Mouse (Mus musculus): ENCODE measurements around the gene Tenm1. TPM values are rescaled to one million over a fixed set of nuclear protein-coding genes. Genes with fewer than 3 reads are reported as not detected.

The Tenm1 gene
- total RNA-seq, 2 experiments from 2014 or later, result 0.25 to 0.40 TPM

- no peak for DNase-seq
Observed at GRCm38 (mm10) chrX:42781566-42781965, 647.4 kb downstream of the Tenm1 start.

- no peak for DNase-seq
Observed at GRCm38 (mm10) chrX:42718078-42718785, 710.7 kb downstream of the Tenm1 start.

GRCm38 (mm10) chrX:42700291-42700690 is 728.6 kb downstream of the Tenm1 start:
- DNase-seq, result no peak

- no peak for DNase-seq
Observed at GRCm38 (mm10) chrX:42647131-42647530, 781.8 kb downstream of the Tenm1 start.

GRCm38 (mm10) chrX:42580521-42580920 is 848.4 kb downstream of the Tenm1 start:
- DNase-seq, result no peak

GRCm38 (mm10) chrX:42558683-42559082 is 870.2 kb downstream of the Tenm1 start:
- DNase-seq, result no peak

- peak; percentile 24 for DNase-seq
Observed at GRCm38 (mm10) chrX:42557284-42557683, 871.6 kb downstream of the Tenm1 start.

GRCm38 (mm10) chrX:42548513-42548912 is 880.4 kb downstream of the Tenm1 start:
- no peak for DNase-seq

GRCm38 (mm10) chrX:42545076-42545475 is 883.9 kb downstream of the Tenm1 start:
- no peak for DNase-seq

- peak; percentile 58 for DNase-seq
Observed at GRCm38 (mm10) chrX:42540756-42541053, 888.2 kb downstream of the Tenm1 start.

GRCm38 (mm10) chrX:42540030-42540755 is 888.7 kb downstream of the Tenm1 start:
- DNase-seq, result no peak

- no peak for DNase-seq
Observed at GRCm38 (mm10) chrX:42530703-42531102, 898.2 kb downstream of the Tenm1 start.

GRCm38 (mm10) chrX:42522868-42523267 is 906.1 kb downstream of the Tenm1 start:
- DNase-seq, result no peak

- no peak for DNase-seq
Observed at GRCm38 (mm10) chrX:42512567-42512966, 916.4 kb downstream of the Tenm1 start.

- DNase-seq, result no peak
Observed at GRCm38 (mm10) chrX:42511105-42511504, 917.8 kb downstream of the Tenm1 start.

GRCm38 (mm10) chrX:42502291-42503043 is 926.5 kb downstream of the Tenm1 start, which contains the start of gene Sh2d1a:
Sh2d1a (plus strand) TSS chrX:42502453.
- no peak for DNase-seq

- no peak for DNase-seq
Observed at GRCm38 (mm10) chrX:42500538-42500937, 928.4 kb downstream of the Tenm1 start.

- DNase-seq, result no peak
Observed at GRCm38 (mm10) chrX:42490336-42490735, 938.6 kb downstream of the Tenm1 start.

GRCm38 (mm10) chrX:42489446-42489845 is 939.5 kb downstream of the Tenm1 start, which contains the start of gene Tex13c2:
Tex13c2 (plus strand) TSS chrX:42489691.
- no peak for DNase-seq
